Mouse (Mus musculus) limb, embryonic 11.5 days (tissue): ENCODE data around the gene Sufu. TPM values are rescaled to one million over a fixed set of nuclear protein-coding genes. Genes with fewer than 3 reads are reported as not detected.
A peak's percentile ranks its signal among the peaks of the same experiment; 100 is the strongest.

Source experiments
- ATAC-seq: fragments of 200-750 bp; cut with Nextera tagmentation; 2 replicates; pipeline ENCODE4 v1.8.0; 2017; ENCODE audit warnings: low read depth; ENCODE audit not compliant: insufficient number of reproducible peaks, low FRiP score, low TSS enrichment
- DNase-seq: peaks from one replicate; pipeline ENCODE4 v3.0.0-alpha.2; 2015; ENCODE audit warnings: low spot score
- H3K27ac ChIP-seq: fragments of 300-500 bp; sonication (generic); replicated peaks from 2 replicates; pipeline ENCODE4 v1.5.1; 2014; ENCODE audit warnings: low read depth, mild to moderate bottlenecking, low read length
- H3K27me3 ChIP-seq: fragments of 300-500 bp; sonication (generic); 2 replicates; pipeline ENCODE4 v1.6.1; 2014; ENCODE audit warnings: mild to moderate bottlenecking, low read length, mixed read lengths; ENCODE audit not compliant: control insufficient read depth, insufficient read depth
- H3K36me3 ChIP-seq: fragments of 300-500 bp; sonication (generic); 2 replicates; pipeline ENCODE4 v1.6.1; 2014; ENCODE audit warnings: mild to moderate bottlenecking, low read length, moderate library complexity, mixed read lengths; ENCODE audit not compliant: control insufficient read depth, insufficient read depth
- H3K4me1 ChIP-seq: fragments of 300-500 bp; sonication (generic); 2 replicates; pipeline ENCODE4 v1.6.1; 2014; ENCODE audit warnings: low read length, mixed read lengths; ENCODE audit not compliant: control insufficient read depth, insufficient read depth
- H3K4me2 ChIP-seq: fragments of 300-500 bp; sonication (generic); 2 replicates; pipeline ENCODE4 v1.6.1; 2014; ENCODE audit warnings: low read depth, mild to moderate bottlenecking, moderate library complexity; ENCODE audit not compliant: severe bottlenecking
- H3K4me3 ChIP-seq: fragments of 300-500 bp; sonication (generic); 2 replicates; pipeline ENCODE4 v1.5.1; 2014; ENCODE audit warnings: low read depth, low read length
- H3K9ac ChIP-seq: fragments of 300-500 bp; sonication (generic); 2 replicates; pipeline ENCODE4 v1.6.1; 2014; ENCODE audit warnings: mild to moderate bottlenecking, low read length
- H3K9me3 ChIP-seq: fragments of 300-500 bp; sonication (generic); 2 replicates; pipeline ENCODE4 v1.6.1; 2016; ENCODE audit warnings: low read length; ENCODE audit not compliant: control insufficient read depth
- WGBS: fragments of 180-500 bp; shearing (Covaris S2); extraction: QIAGEN DNeasy Blood & Tissue Kit; methylation state at CpG from one replicate; pipeline ENCODE4 v1.1.7; 2014; 5-methylcytosine and 5-hydroxymethylcytosine counted together
- polyA plus RNA-seq: library from polyadenylated mRNA; unstranded; fragments of >200 nt; fragmentation: Nextera tagmentation; extraction: Ambion mirVana; gene quantifications from 2 replicates; pipeline ENCODE4 v1.2.1, GENCODE M21; 2014

Gene Sufu
- polyA plus RNA-seq = 45.3 and 46.8 TPM in 2 replicates

DNA sequence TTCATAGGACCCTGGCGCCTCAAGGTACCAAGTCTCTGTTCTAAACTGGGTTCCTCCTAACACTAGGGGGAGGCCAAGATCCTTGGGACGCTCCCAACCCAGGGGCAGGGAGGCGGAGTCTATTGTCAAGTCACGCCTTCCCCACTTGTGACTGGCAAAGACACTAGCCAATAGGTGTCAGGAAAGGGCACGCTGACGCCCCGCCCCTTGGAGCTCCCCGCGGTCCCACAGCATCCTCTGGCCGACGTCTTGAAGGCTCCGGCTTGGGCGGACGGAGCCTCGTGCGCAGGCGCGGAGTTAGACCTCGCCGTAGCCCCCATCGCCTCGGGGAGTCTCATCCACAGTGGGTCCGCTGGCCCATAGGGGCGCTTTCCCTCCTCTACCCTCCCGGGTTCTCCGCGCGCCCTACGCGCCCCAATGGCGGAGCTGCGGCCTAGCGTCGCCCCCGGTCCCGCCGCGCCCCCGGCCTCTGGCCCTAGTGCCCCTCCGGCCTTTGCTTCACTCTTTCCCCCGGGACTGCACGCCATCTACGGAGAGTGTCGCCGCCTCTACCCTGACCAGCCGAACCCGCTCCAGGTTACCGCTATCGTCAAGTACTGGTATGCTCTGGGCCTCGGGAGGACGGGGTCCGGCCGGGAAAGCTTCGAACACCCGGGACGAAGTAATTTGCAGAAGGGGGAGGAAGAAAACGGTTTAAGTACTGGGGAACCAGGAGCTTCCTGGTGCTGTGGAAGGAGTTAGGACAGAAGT, at the start of gene Sufu:
Gene Sufu, plus strand, starts transcription at position 211 of the 750 bp plus-strand sequence.
- Histone ChIP-seq H3K9me3 (no peaks in the 10 kb centered on the region), H3K36me3 (peaks cover 2% of the 10 kb centered on the region; the same call in 1 of the 2 replicates), H3K4me1 (peaks cover 21% of the 10 kb centered on the region), H3K4me2 (peak within 1 kb of the TSS; percentile 71), H3K27me3 (no peaks in the 10 kb centered on the region), H3K27ac (peak within 1 kb of the TSS; percentile 81), H3K4me3 (peak within 1 kb of the TSS; percentile 84), H3K9ac (peak within 1 kb of the TSS; percentile 83)
- WGBS = under 1% methylated on average over 57 of the region's 57 CpGs
- ATAC-seq (peak; percentile 88), DNase-seq (peak; percentile 99)

DNA sequence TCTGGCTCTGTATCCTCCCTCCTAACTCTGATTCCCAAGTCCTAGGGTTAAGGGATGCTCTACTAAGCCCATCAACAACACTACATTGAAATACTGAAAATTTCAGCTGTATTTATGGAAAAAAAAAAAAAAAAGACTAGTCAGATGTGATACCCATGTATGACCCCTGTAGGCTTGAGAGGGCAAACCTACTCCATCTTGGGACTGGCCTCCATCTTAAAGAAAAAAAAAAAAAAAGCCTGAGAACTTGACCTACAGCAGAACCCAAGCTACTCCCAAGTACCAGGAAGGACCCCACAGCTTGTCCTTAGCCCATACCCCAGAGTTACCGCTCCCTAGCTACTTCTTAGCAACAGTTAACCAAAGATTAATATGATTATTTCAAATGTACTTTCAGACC, 49.5 kb upstream of the Sufu start:
- no peaks in the 10 kb centered on the region for H3K4me1 ChIP-seq
- ATAC-seq = no peak
- H3K27me3 ChIP-seq = peaks cover 6% of the 10 kb centered on the region; the same call in 1 of the 2 replicates
- DNase-seq = no peak
- WGBS = 97% methylated on average over 1 of the region's 1 CpGs
- H3K4me3 ChIP-seq = no peak overlapping the region
- H3K9me3 ChIP-seq = no peaks in the 10 kb centered on the region
- H3K4me2 ChIP-seq = no peak overlapping the region
- H3K27ac ChIP-seq = no peak overlapping the region
- H3K9ac ChIP-seq = no peak overlapping the region
- H3K36me3 ChIP-seq = no peaks in the 10 kb centered on the region

DNA sequence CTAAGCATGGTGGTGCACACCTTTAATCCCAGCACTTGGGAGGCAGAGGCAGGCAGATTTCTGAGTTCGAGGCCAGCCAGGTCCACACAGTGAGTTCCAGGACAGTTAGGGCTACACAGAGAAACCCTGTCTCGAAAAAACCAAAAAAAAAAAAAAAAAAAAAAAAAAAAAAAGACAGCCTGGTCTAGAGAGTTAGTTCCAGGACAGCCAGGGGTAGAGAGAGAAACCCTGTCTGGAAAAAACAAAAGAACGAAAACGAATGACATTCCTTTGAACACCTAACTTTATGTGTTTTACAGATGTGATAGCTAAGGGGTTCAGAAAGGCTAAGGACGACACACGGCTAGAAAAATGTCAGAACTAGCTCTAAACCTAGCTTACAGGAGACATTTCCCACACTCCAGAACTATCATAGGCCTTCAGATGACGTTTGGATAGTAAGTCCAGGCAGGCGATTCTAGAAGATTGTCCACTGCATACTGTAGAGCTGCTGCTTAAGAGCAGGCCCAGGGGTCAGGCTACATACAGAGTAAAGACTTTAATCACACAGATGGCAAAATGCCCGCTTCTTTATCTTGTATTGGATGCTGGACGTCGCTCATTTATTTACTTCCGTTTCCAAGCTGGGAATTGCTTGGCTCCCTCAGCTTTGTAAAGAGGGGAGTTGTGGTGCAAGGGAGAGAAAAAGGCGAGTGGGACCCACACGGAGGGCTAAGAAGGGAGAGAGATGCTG, 48.6 kb upstream of the Sufu start:
- WGBS = 33% methylated on average over 14 of the region's 14 CpGs
- H3K4me3 ChIP-seq = peak overlapping the region; percentile 53
- H3K27me3 ChIP-seq = peaks cover 6% of the 10 kb centered on the region; the same call in 1 of the 2 replicates
- H3K9ac ChIP-seq = peak overlapping the region; percentile 72
- H3K4me1 ChIP-seq = no peaks in the 10 kb centered on the region
- H3K27ac ChIP-seq = no peak overlapping the region
- H3K36me3 ChIP-seq = no peaks in the 10 kb centered on the region
- peak overlapping the region; percentile 73 for H3K4me2 ChIP-seq
- ATAC-seq (no peak), DNase-seq (no peak)
- H3K9me3 ChIP-seq = no peaks in the 10 kb centered on the region

DNA sequence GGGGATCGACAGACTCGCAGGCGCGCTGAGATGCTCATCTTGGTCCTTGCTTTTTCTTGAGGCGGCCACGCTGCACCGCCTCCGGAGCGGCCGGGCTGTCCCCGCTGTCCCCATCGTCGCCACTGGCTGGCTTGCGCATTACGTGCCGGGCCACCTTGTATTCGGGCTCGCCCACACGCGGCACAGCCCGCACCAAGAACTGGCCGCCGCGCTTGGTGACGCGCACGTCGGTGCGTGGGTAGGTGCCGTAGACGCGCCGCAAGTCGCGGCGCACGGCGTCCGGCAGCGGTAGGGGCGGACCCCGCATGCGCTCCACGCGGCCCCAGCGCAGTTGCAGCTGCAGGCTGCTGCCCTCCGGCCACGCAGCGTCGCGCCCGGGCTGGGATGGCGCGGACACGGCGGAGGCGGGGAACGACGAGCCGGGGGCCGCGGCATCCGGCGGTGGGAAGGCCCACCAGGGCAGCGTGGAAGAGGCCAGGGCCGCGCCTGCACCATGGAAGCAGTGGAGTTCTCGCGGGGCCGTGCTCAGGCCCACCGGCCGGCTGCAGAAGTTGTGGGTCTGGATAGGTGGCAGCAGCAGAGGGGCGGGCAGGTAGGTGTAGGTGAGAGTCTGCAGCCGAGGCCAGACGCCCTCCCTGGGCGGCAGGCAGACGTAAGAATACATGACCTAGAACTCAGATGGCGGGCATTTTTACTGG, 47.8 kb upstream of the Sufu start:
- under 1% methylated on average over 77 of the region's 78 CpGs for WGBS

DNA sequence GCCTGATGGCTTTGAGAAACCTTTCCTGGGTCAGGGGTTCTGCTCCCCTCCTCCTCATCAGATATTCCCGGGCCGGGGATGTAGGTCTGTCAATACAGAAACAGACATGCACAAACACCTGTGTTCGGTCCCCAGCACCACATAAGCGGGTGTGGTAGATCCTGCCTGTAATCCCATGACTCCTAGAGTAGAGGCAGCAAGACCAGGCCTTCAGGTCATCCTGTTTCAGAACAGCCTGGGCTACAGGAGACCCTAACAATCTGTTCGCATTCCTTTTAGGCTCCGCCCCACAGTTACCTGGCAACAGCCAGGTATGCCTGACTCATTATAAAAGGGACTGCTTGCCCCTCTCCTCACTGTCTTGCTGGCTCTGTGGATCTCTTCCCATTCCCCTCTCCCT, 47.1 kb upstream of the Sufu start:
- H3K9ac ChIP-seq = peak overlapping the region; percentile 72; the same call in 1 of the 2 replicates
- 31% methylated on average over 6 of the region's 6 CpGs for WGBS
- no peak; the same call in 1 of the 2 replicates for ATAC-seq
- H3K36me3 ChIP-seq = no peaks in the 10 kb centered on the region
- H3K9me3 ChIP-seq = no peaks in the 10 kb centered on the region
- no peak overlapping the region for H3K27ac ChIP-seq
- 0 out of 2 replicates have a peak, but pooled peaks cover 6% of the 10 kb centered on the region for H3K27me3 ChIP-seq
- no peak for DNase-seq
- H3K4me3 ChIP-seq = peak overlapping the region; percentile 53
- no peaks in the 10 kb centered on the region for H3K4me1 ChIP-seq
- peak overlapping the region; percentile 73 for H3K4me2 ChIP-seq

More for the DNA sequence above, 47.8 kb upstream of the Sufu start:
- DNase-seq = peak; percentile 73
- peak overlapping the region; percentile 73 for H3K4me2 ChIP-seq
- H3K9ac ChIP-seq = peak overlapping the region; percentile 72
- peak overlapping the region; percentile 53 for H3K4me3 ChIP-seq
- no peaks in the 10 kb centered on the region for H3K36me3 ChIP-seq
- peak; percentile 73 for ATAC-seq
- H3K27ac ChIP-seq = peak overlapping the region; percentile 22; the same call in 1 of the 2 replicates
- H3K9me3 ChIP-seq = no peaks in the 10 kb centered on the region
- H3K27me3 ChIP-seq = 0 out of 2 replicates have a peak, but pooled peaks cover 6% of the 10 kb centered on the region
- H3K4me1 ChIP-seq = no peaks in the 10 kb centered on the region

DNA sequence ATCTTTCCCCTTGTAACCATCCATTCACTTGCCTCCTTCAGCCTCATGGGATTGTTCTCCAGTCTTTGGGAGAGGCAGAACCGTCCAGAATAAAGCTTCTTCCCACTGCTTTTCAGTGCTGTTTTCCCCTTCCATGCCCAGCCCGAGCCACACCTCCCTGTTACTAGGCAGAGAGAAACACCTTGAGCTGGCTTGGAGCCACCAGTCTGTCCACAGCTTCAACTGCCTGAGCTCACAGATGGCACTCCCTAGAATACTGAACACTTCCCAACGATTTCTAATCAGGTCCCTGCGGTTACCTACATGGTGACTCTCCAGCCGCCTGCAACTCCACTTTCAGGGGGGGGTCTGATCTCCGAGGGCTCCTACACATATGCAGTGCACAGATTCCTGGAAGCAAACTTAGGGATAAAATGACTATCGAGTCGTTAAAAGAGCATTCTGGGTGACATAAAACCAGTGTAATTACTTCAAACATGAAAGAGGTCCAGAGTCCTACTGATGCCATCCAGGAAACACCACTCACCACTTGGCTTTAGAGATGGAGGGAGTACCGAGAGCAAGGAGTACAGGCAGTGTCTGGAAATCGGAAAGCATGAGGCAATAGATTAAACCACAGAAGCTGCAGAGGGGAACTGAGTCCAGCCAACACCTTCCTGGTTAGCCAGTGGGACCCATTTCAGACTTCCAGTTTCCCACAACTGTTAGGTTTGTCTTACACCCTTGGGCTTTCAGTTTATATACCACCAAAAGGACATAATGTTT, 46.3 kb upstream of the Sufu start, which contains the start of gene 2310034G01Rik:
Gene 2310034G01Rik, minus strand, starts transcription at position 135 of the 765 bp plus-strand sequence.
- H3K36me3 ChIP-seq = no peaks in the 10 kb centered on the region

DNA sequence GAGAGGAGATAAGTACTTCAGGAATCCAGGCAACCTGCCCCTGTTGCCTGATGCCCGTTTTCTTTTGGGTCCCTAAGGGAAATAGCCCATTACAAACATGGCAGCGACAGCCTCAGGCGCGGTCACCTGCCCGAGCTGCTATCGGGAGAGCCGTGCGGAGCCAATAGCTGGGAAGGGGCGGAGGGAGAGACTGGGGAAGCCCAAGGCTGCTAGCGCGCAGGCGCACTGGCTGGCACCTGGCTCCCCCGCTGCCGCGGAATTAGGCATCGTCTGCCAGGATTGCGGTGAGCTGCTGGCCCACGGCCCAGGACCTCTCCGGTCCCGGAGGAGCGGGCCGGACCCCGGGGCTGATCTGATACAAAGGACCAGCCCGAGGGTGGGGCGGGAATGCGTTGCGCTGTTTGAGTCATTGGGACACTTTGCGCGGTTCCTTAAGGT, 40.0 kb upstream of the Sufu start:
- peaks cover 15% of the 10 kb centered on the region for H3K27me3 ChIP-seq
- DNase-seq (peak; percentile 86), ATAC-seq (peak; percentile 76; the same call in 1 of the 2 replicates)
- H3K4me3 ChIP-seq = peak overlapping the region; percentile 37
- no peaks in the 10 kb centered on the region for H3K9me3 ChIP-seq
- 1% methylated on average over 29 of the region's 29 CpGs for WGBS
- peak overlapping the region; percentile 58 for H3K9ac ChIP-seq
- H3K4me1 ChIP-seq = peaks cover 2% of the 10 kb centered on the region; the same call in 1 of the 2 replicates
- H3K36me3 ChIP-seq = no peaks in the 10 kb centered on the region
- H3K4me2 ChIP-seq = peak overlapping the region; percentile 68
- H3K27ac ChIP-seq = no peak overlapping the region

More for the DNA sequence above, 46.3 kb upstream of the Sufu start, which contains the start of gene 2310034G01Rik:
- ATAC-seq (no peak), DNase-seq (no peak)
- Histone ChIP-seq H3K27me3 (0 out of 2 replicates have a peak, but pooled peaks cover 6% of the 10 kb centered on the region), H3K27ac (no peak within 1 kb of the TSS), H3K4me2 (peak within 1 kb of the TSS; percentile 73), H3K9ac (peak within 1 kb of the TSS; percentile 72), H3K4me1 (no peaks in the 10 kb centered on the region), H3K9me3 (no peaks in the 10 kb centered on the region), H3K4me3 (peak within 1 kb of the TSS; percentile 53)
- WGBS = 56% methylated on average over 10 of the region's 10 CpGs
